Comparison of ENCODE assay signal across 13 mouse cellular contexts in genomic region chr4:89008561-89008960, GRCm38 (mm10).
"Had no signal": no experiment of that assay in that cellular context is flagged by ENCODE, and none has a peak within 500 bp of the region (broad histone marks: within the 10 kb centered on the region; RNA-seq: fewer than 3 reads in every experiment).

No protein-coding gene starts in this region.

- H3K9ac ChIP-seq: limb, embryonic 13.5 days; liver, embryonic 14.5 days; midbrain, embryonic 13.5 days; neural tube, embryonic 12.5 days had no signal

- H3K9me3 ChIP-seq: limb, embryonic 13.5 days; midbrain, embryonic 13.5 days; neural tube, embryonic 12.5 days had no signal

- H3K4me1 ChIP-seq: limb, embryonic 13.5 days; midbrain, embryonic 13.5 days; neural tube, embryonic 12.5 days had no signal

- H3K36me3 ChIP-seq: limb, embryonic 13.5 days; midbrain, embryonic 13.5 days; neural tube, embryonic 12.5 days had no signal

- DNase-seq: kidney, adult 9 months; kidney, postnatal 4 days; left cerebral cortex, postnatal 4 days; lung, adult 2 months; lung, postnatal 36 days; right cerebral cortex, postnatal 14 days; thymus, postnatal 4 days had no signal

- H3K27ac ChIP-seq: kidney, postnatal 0 days; layer of hippocampus, adult 2 months; limb, embryonic 13.5 days; liver, embryonic 14.5 days; midbrain, embryonic 13.5 days; neural tube, embryonic 12.5 days had no signal

- H3K4me2 ChIP-seq: limb, embryonic 13.5 days; midbrain, embryonic 13.5 days; neural tube, embryonic 12.5 days had no signal

- H3K27me3 ChIP-seq: limb, embryonic 13.5 days; midbrain, embryonic 13.5 days; neural tube, embryonic 12.5 days had no signal

- H3K4me3 ChIP-seq: layer of hippocampus, adult 2 months; limb, embryonic 13.5 days; midbrain, embryonic 13.5 days; neural tube, embryonic 12.5 days had no signal
